Mouse (Mus musculus): ENCODE measurements at regions not wholly inside any gene's neighbourhood (a gene's known extent, or its start where the extent isn't known, plus 50 kb on each side); places are given as distances from the start of the nearest gene placed in this dataset.

- no peaks in the 10 kb centered on the region for H3K9me3 ChIP-seq (replicated peaks; ENCODE audit: control insufficient read depth, low read length)
- H3K4me1 ChIP-seq (ENCODE audit: control insufficient read depth, insufficient read depth, low read length): no peaks in the 10 kb centered on the region
- no peak overlapping the region for H3K4me2 ChIP-seq (ENCODE audit: low read length)
- WGBS: 94% methylated on average over 1 of the region's 1 CpGs
- ATAC-seq (no peak), DNase-seq (ENCODE audit: low spot score) (no peak)
- H3K36me3 ChIP-seq (ENCODE audit: control insufficient read depth, insufficient read depth, low read length): no peaks in the 10 kb centered on the region
- H3K4me3 ChIP-seq (ENCODE audit: low read depth, low read length): no peak overlapping the region
- H3K9ac ChIP-seq (ENCODE audit: low read length): no peak overlapping the region
- H3K27me3 ChIP-seq (replicated peaks; ENCODE audit: control insufficient read depth, insufficient read depth, low read length): no peaks in the 10 kb centered on the region
- H3K27ac ChIP-seq (ENCODE audit: low read depth, low read length): no peak overlapping the region
These were observed 204.6 kb upstream of the Trib2 start for GRCm38 (mm10) chr12:16021202-16021821.

- no peak overlapping the region for H3K4me3 ChIP-seq (ENCODE audit: low read depth, low read length)
- DNase-seq (ENCODE audit: low spot score) (no peak), ATAC-seq (no peak)
- WGBS: 96% methylated on average over 4 of the region's 4 CpGs
- H3K9ac ChIP-seq (ENCODE audit: low read length): no peak overlapping the region
- H3K27me3 ChIP-seq (replicated peaks; ENCODE audit: control insufficient read depth, insufficient read depth, low read length): no peaks in the 10 kb centered on the region
- no peaks in the 10 kb centered on the region for H3K36me3 ChIP-seq (ENCODE audit: control insufficient read depth, insufficient read depth, low read length)
- H3K27ac ChIP-seq (ENCODE audit: low read depth, low read length): no peak overlapping the region
- H3K4me2 ChIP-seq (ENCODE audit: low read length): no peak overlapping the region
- H3K9me3 ChIP-seq (replicated peaks; ENCODE audit: control insufficient read depth, low read length): no peaks in the 10 kb centered on the region
- H3K4me1 ChIP-seq (ENCODE audit: control insufficient read depth, insufficient read depth, low read length): no peaks in the 10 kb centered on the region
These were observed 201.5 kb upstream of the Trib2 start for GRCm38 (mm10) chr12:16018237-16018636.

GRCm38 (mm10) chr12:16016621-16017020 is 199.9 kb upstream of the Trib2 start:
- Histone ChIP-seq H3K9ac (ENCODE audit: low read length) (no peak overlapping the region), H3K4me3 (ENCODE audit: low read depth, low read length) (no peak overlapping the region), H3K27ac (ENCODE audit: low read depth, low read length) (no peak overlapping the region), H3K9me3 (replicated peaks; ENCODE audit: control insufficient read depth, low read length) (no peaks in the 10 kb centered on the region), H3K36me3 (ENCODE audit: control insufficient read depth, insufficient read depth, low read length) (no peaks in the 10 kb centered on the region), H3K4me1 (ENCODE audit: control insufficient read depth, insufficient read depth, low read length) (no peaks in the 10 kb centered on the region), H3K4me2 (ENCODE audit: low read length) (no peak overlapping the region), H3K27me3 (replicated peaks; ENCODE audit: control insufficient read depth, insufficient read depth, low read length) (no peaks in the 10 kb centered on the region)
- DNase-seq (ENCODE audit: low spot score): no peak
- 98% methylated on average over 1 of the region's 1 CpGs for WGBS
- no peak for ATAC-seq

GRCm38 (mm10) chr12:16015596-16015995 is 198.9 kb upstream of the Trib2 start:
- ATAC-seq (no peak), DNase-seq (ENCODE audit: low spot score) (no peak)
- no peaks in the 10 kb centered on the region for H3K4me1 ChIP-seq (ENCODE audit: control insufficient read depth, insufficient read depth, low read length)
- H3K9ac ChIP-seq (ENCODE audit: low read length): no peak overlapping the region
- H3K27me3 ChIP-seq (replicated peaks; ENCODE audit: control insufficient read depth, insufficient read depth, low read length): no peaks in the 10 kb centered on the region
- H3K36me3 ChIP-seq (ENCODE audit: control insufficient read depth, insufficient read depth, low read length): no peaks in the 10 kb centered on the region
- H3K9me3 ChIP-seq (replicated peaks; ENCODE audit: control insufficient read depth, low read length): no peaks in the 10 kb centered on the region
- WGBS: 85% methylated on average over 8 of the region's 8 CpGs
- H3K4me3 ChIP-seq (ENCODE audit: low read depth, low read length): no peak overlapping the region
- no peak overlapping the region for H3K27ac ChIP-seq (ENCODE audit: low read depth, low read length)
- H3K4me2 ChIP-seq (ENCODE audit: low read length): no peak overlapping the region

GRCm38 (mm10) chr12:16014679-16015078 is 198.0 kb upstream of the Trib2 start:
- no peak for ATAC-seq
- DNase-seq (ENCODE audit: low spot score): no peak
- H3K9ac ChIP-seq (ENCODE audit: low read length): no peak overlapping the region
- H3K27ac ChIP-seq (ENCODE audit: low read depth, low read length): no peak overlapping the region
- no peak overlapping the region for H3K4me2 ChIP-seq (ENCODE audit: low read length)
- H3K4me1 ChIP-seq (ENCODE audit: control insufficient read depth, insufficient read depth, low read length): peaks cover 3% of the 10 kb centered on the region; the same call in 1 of the 2 replicates
- no peaks in the 10 kb centered on the region for H3K27me3 ChIP-seq (replicated peaks; ENCODE audit: control insufficient read depth, insufficient read depth, low read length)
- H3K4me3 ChIP-seq (ENCODE audit: low read depth, low read length): no peak overlapping the region
- H3K9me3 ChIP-seq (replicated peaks; ENCODE audit: control insufficient read depth, low read length): no peaks in the 10 kb centered on the region
- H3K36me3 ChIP-seq (ENCODE audit: control insufficient read depth, insufficient read depth, low read length): no peaks in the 10 kb centered on the region
- WGBS: 92% methylated on average over 1 of the region's 1 CpGs

- no peak overlapping the region for H3K9ac ChIP-seq (ENCODE audit: low read length)
- peaks cover 6% of the 10 kb centered on the region; the same call in 1 of the 2 replicates for H3K4me1 ChIP-seq (ENCODE audit: control insufficient read depth, insufficient read depth, low read length)
These were observed 197.3 kb upstream of the Trib2 start for GRCm38 (mm10) chr12:16013861-16014630.

GRCm38 (mm10) chr12:16013354-16013753 is 196.6 kb upstream of the Trib2 start:
- H3K9me3 ChIP-seq (replicated peaks; ENCODE audit: control insufficient read depth, low read length): no peaks in the 10 kb centered on the region
- ATAC-seq: no peak
- no peak overlapping the region for H3K4me2 ChIP-seq (ENCODE audit: low read length)
- 83% methylated on average over 2 of the region's 2 CpGs for WGBS
- H3K27ac ChIP-seq (ENCODE audit: low read depth, low read length): no peak overlapping the region
- no peaks in the 10 kb centered on the region for H3K36me3 ChIP-seq (ENCODE audit: control insufficient read depth, insufficient read depth, low read length)
- H3K4me1 ChIP-seq (ENCODE audit: control insufficient read depth, insufficient read depth, low read length): peaks cover 6% of the 10 kb centered on the region; the same call in 1 of the 2 replicates
- no peak overlapping the region for H3K4me3 ChIP-seq (ENCODE audit: low read depth, low read length)
- DNase-seq (ENCODE audit: low spot score): no peak
- H3K9ac ChIP-seq (ENCODE audit: low read length): no peak overlapping the region
- no peaks in the 10 kb centered on the region for H3K27me3 ChIP-seq (replicated peaks; ENCODE audit: control insufficient read depth, insufficient read depth, low read length)

More at GRCm38 (mm10) chr12:16013861-16014630, 197.3 kb upstream of the Trib2 start:
- H3K4me3 ChIP-seq (ENCODE audit: low read depth, low read length): no peak overlapping the region
- DNase-seq (ENCODE audit: low spot score): no peak
- no peak overlapping the region for H3K4me2 ChIP-seq (ENCODE audit: low read length)
- no peak overlapping the region for H3K27ac ChIP-seq (ENCODE audit: low read depth, low read length)
- no peaks in the 10 kb centered on the region for H3K36me3 ChIP-seq (ENCODE audit: control insufficient read depth, insufficient read depth, low read length)
- no peaks in the 10 kb centered on the region for H3K27me3 ChIP-seq (replicated peaks; ENCODE audit: control insufficient read depth, insufficient read depth, low read length)
- ATAC-seq: no peak
- H3K9me3 ChIP-seq (replicated peaks; ENCODE audit: control insufficient read depth, low read length): no peaks in the 10 kb centered on the region
- WGBS: 89% methylated on average over 6 of the region's 6 CpGs

GRCm38 (mm10) chr12:16012081-16012480 is 195.4 kb upstream of the Trib2 start:
- Histone ChIP-seq H3K4me2 (ENCODE audit: low read length) (no peak overlapping the region), H3K27ac (ENCODE audit: low read depth, low read length) (no peak overlapping the region), H3K9me3 (replicated peaks; ENCODE audit: control insufficient read depth, low read length) (no peaks in the 10 kb centered on the region), H3K4me3 (ENCODE audit: low read depth, low read length) (no peak overlapping the region), H3K36me3 (ENCODE audit: control insufficient read depth, insufficient read depth, low read length) (no peaks in the 10 kb centered on the region), H3K27me3 (replicated peaks; ENCODE audit: control insufficient read depth, insufficient read depth, low read length) (no peaks in the 10 kb centered on the region), H3K4me1 (ENCODE audit: control insufficient read depth, insufficient read depth, low read length) (peaks cover 6% of the 10 kb centered on the region; the same call in 1 of the 2 replicates), H3K9ac (ENCODE audit: low read length) (no peak overlapping the region)
- no peak for ATAC-seq
- WGBS: 58% methylated on average over 4 of the region's 4 CpGs
- no peak for DNase-seq (ENCODE audit: low spot score)

Measured in forebrain, embryonic 14.5 days (tissue).